Mouse (Mus musculus) myocyte (in vitro differentiated cells): ENCODE measurements at regions not wholly inside any gene's neighbourhood (a gene's known extent, or its start where the extent isn't known, plus 50 kb on each side); places are given as distances from the start of the nearest gene placed in this dataset.

Experiments
- E2F4 ChIP-seq: IDR thresholded peaks from one replicate; pipeline ENCODE4 v1.6.1; 2011; ENCODE audit warnings: mild to moderate bottlenecking, control low read depth, moderate library complexity; ENCODE audit not compliant: insufficient read depth
- MYOD1 ChIP-seq, 3 experiments: IDR thresholded peaks; one replicate each; pipeline ENCODE4 v1.6.1; 2011; ENCODE audit warnings: control low read depth in 2 of 3, low read depth in 2 of 3, mild to moderate bottlenecking in 2 of 3, moderate library complexity in 1 of 3; ENCODE audit not compliant: insufficient read length in 2 of 3, control insufficient read depth in 1 of 3
- MYOG ChIP-seq, 3 experiments: IDR thresholded peaks; one replicate each; pipeline ENCODE4 v1.6.1; 2011; ENCODE audit warnings: control low read depth in 2 of 3, low read depth in 2 of 3, mild to moderate bottlenecking in 2 of 3; ENCODE audit not compliant: insufficient read length in 2 of 3, control insufficient read depth in 1 of 3, insufficient read depth in 1 of 3
- POLR2A ChIP-seq: IDR thresholded peaks from one replicate; pipeline ENCODE4 v1.6.1; 2011; ENCODE audit warnings: low read depth, mild to moderate bottlenecking, control low read depth, moderate library complexity; ENCODE audit not compliant: insufficient read length
- POLR2AphosphoS2 ChIP-seq: IDR thresholded peaks from one replicate; pipeline ENCODE4 v1.6.1; 2011; ENCODE audit warnings: low read depth, control low read depth; ENCODE audit not compliant: insufficient read length
- REST ChIP-seq: IDR thresholded peaks from one replicate; pipeline ENCODE4 v1.6.1; 2011; ENCODE audit warnings: mild to moderate bottlenecking, control low read depth, moderate library complexity; ENCODE audit not compliant: insufficient read depth, insufficient read length
- TCF3 ChIP-seq: IDR thresholded peaks from one replicate; pipeline ENCODE4 v1.6.1; 2011; ENCODE audit warnings: low read depth, control low read depth; ENCODE audit not compliant: insufficient read length
- USF1 ChIP-seq: IDR thresholded peaks from one replicate; pipeline ENCODE4 v1.6.1; 2011; ENCODE audit warnings: low read depth, mild to moderate bottlenecking, control low read depth, moderate library complexity

- TF ChIP-seq USF1 = no peak
- TF ChIP-seq POLR2A = no peak
- TF ChIP-seq MYOG (IDR thresholded peaks at IDR 0.05; ENCODE audit: control insufficient read depth in 1 of 3, insufficient read depth in 1 of 3, insufficient read length in 2 of 3, low read depth in 2 of 3) = no peak
- TF ChIP-seq TCF3 = no peak
- TF ChIP-seq E2F4 = no peak
- no peak for TF ChIP-seq POLR2AphosphoS2
- no peak for TF ChIP-seq REST
- TF ChIP-seq MYOD1 (IDR thresholded peaks at IDR 0.05; ENCODE audit: control insufficient read depth in 1 of 3, insufficient read length in 2 of 3, low read depth in 2 of 3) = no peak
Observed at GRCm38 (mm10) chr5:75494143-75494542, 80.6 kb upstream of the Kit start.
